Mouse (Mus musculus) frontal cortex, postnatal 14 days (tissue): ENCODE measurements around the gene Pdgfc.
"Not testable (repeated sequence)": the region's sequence is repeated elsewhere in the genome, so short reads cannot be mapped to it uniquely, and the experiment has no call there.

Source experiments
- DNase-seq, 2 experiments: peaks; one replicate each; pipeline ENCODE4 v3.0.0; 2022; ENCODE audit warnings: low spot score in 2 of 2

Gene Pdgfc

GRCm38 (mm10) chr3:81046652-81047607 is 10.7 kb downstream of the Pdgfc start:
- DNase-seq: no peak

GRCm38 (mm10) chr3:81051522-81051921 is 15.3 kb downstream of the Pdgfc start:
- no peak for DNase-seq

DNA sequence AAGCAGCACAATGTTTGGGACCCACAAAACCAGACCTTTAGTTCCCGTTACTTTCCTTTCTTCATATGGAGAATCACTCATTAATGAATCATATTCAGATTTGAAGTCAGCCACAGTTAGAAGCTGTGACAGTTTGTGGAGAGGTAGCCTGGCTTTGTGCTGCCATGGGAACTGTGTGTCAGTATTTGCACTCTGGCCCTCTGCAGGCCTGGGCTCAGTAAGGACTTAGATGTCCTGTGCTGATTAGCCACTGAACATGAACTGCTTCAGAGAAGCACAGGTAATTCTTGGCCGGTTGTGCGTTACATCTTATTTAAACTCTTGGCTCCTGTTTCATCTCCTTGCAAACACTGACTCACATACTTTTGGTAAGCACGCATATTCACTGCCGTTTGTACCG is 16.2 kb downstream of the Pdgfc start:
- no peak for DNase-seq

DNA sequence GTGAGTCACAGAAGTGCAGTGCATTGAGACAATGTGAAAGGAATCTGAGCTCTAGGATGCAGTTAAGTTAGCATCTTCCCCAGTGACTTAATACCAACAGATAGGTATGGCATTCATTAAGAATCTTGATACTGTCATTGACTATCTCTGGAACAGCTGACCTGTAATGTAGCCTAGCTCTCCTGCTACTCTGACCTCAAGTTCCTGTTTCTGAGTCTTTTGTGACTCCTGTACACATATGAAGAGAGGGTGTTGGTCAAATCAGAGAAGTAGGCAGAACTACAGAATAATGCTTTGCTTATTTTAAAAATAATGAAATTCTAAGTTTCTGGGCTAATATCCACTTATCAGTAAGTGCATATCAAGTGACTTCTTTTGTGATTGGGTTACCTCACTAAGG is 17.9 kb downstream of the Pdgfc start:
- no peak for DNase-seq

DNA sequence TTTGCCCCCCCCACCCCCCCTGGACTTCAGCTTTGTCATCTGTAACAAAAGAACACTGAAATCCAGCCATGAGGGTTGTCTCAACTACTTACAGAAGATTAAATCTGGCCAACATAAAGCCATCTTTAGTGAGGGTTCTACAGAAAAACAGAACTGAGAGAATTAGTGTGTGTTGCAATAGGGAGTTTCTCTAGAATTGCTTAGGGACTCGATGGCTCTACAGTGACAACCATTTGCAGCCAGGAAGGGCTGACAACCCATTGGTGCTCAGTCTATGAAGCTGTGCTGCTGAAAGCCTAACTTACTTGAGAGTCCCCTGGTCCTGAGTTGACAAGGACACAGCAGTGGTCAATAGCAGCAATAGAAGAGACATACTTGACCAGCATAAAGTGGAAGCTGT is 21.5 kb downstream of the Pdgfc start:
- no peak for DNase-seq

DNA sequence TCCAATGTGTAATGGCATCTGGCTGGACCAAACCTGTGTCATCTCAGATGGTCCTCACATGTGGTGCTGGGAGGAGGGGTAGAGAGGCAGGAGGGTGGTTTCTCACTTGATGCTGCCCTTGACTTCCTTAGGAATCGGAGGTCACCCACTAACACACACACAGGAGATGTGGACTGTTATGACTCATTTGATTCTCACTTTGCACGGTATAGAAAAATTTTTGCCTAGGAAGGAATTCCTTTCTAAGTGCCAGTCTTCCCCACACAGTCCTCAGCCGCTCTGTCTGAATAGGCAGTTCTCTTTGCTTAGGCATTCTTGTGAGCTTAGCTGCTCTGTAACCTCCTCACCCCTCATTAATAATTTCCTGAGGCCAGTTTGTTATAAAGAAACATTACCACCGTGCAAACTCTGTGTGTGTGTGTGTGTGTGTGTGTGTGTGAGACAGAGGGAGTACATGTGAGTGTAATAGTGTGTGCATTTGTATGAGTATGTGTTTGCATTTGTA is 22.4 kb downstream of the Pdgfc start:
- no peak for DNase-seq

DNA sequence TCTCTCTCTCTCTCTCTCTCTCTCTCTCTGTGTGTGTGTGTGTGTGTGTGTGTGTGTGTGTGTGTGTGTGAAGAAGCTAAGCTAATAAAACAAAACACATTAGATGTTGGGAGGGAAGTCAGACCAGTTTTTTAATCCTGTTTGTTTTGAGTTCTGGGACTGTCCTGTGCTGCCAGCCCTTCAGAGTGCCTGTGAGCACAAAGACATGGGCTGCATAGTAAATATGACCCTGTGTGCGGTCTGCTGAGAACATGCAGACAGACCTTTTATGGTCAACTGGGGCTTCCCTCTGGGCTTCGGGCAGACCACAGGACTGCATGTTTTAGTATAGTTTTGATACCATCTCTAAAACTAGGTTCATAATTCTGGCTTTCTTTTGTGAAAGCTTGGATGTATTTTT is 32.3 kb downstream of the Pdgfc start:
- DNase-seq: no peak

- no peak for DNase-seq
These were observed 64.9 kb downstream of the Pdgfc start for GRCm38 (mm10) chr3:81101136-81101535.

GRCm38 (mm10) chr3:81102158-81102876 is 66.1 kb downstream of the Pdgfc start:
- DNase-seq: no peak

GRCm38 (mm10) chr3:81102877-81103420 is 66.7 kb downstream of the Pdgfc start:
- no peak for DNase-seq

DNA sequence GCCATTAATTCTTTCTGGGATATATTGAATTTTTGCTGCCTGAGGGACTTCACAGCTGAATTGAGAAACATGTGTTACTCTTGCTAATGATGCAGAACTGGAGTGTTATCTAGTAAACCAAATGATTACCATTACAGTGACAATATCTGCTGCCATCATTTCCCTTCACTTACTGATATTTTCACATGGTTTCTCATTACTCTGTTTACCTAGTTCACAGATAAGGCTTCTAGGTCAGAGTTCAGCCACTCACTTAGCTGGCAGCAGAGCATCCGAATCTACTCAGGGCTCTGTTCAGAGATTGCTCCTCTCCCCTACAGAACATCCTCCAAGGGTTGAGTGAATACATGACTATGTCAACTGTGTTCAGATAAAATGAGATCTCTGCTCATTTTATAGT is 71.3 kb downstream of the Pdgfc start:
- no peak for DNase-seq

DNA sequence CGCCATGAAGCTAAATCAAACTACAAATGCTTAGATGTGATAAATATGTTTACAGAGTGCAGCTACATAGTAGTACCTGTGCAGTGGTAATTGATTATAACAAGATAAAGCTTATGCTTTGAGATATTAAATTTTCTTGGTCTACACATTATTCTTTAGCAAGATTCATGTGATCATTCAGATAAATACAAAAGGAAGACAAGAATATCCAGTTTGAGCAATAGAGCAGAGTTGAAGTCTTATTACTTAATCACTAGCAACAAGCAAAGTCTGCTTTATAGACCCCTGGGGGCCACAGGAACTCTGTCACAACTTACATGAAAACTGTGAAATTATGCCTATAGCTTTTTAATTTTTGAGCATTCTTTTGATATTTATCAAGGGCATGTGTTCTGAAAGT is 74.8 kb downstream of the Pdgfc start:
- DNase-seq: no peak

DNA sequence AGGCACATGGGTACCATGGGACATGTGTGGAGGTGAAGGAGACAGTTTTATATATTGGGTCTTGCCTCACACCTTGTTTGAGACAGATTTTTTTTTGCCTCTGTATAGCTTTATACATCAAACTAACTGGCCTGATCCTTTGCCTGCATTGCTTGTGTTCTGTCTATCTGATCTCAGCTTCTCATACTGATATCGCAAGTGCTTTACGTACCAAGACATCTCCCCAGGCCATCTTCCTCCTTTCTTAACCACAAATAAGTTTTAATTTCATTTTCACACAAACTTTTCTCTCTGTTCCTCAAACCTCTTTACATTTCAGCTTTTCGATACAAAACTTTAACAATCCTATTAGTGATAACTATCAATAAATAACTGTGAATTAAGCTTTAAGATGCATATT is 76.7 kb downstream of the Pdgfc start:
- DNase-seq: no peak

- no peak for DNase-seq
These were observed 84.4 kb downstream of the Pdgfc start for GRCm38 (mm10) chr3:81120664-81121063.

GRCm38 (mm10) chr3:81121731-81122130 is 85.5 kb downstream of the Pdgfc start:
- DNase-seq: no peak

DNA sequence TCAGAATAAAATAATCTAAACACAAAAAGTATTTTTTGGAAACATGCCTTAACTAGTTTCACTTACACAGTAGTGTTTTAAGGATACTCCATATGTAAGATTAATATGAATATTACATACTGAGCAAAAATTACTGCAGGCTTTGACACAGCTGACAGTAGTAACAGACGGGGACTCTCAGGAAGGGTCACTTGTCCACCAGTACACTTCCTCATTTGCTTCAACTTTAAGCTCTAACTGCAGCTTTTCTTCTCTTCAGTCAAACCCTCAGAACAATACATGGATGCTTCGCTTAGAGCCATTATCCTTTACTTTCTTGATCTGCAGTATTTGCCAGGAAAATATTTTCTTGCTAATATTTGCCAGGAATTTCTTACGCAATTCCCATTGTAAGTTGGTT is 87.2 kb downstream of the Pdgfc start:
- DNase-seq: no peak

GRCm38 (mm10) chr3:81127013-81127412 is 90.8 kb downstream of the Pdgfc start:
- DNase-seq: no peak

GRCm38 (mm10) chr3:81136985-81137384 is 100.8 kb downstream of the Pdgfc start:
- no peak for DNase-seq

DNA sequence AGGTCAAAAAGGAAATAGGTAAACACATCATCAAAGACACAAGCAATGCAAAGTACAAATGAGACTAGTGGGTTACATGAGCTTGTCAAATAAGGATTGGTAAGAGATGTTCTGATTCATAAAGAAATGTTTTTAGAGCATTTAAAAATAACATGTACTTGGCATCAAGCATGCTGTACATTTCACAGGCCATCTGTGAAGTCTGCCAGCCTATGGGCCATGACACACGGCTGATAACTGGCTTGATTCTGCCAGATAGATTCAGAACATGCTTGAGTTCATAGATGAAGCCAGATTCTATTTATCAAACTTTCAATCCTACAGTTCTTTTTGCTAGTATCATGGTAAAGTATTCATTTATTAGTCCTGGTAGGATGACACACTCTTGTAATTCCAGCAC is 101.8 kb downstream of the Pdgfc start:
- DNase-seq: not testable (repeated sequence)

GRCm38 (mm10) chr3:81143730-81144129 is 107.5 kb downstream of the Pdgfc start:
- DNase-seq: no peak

DNA sequence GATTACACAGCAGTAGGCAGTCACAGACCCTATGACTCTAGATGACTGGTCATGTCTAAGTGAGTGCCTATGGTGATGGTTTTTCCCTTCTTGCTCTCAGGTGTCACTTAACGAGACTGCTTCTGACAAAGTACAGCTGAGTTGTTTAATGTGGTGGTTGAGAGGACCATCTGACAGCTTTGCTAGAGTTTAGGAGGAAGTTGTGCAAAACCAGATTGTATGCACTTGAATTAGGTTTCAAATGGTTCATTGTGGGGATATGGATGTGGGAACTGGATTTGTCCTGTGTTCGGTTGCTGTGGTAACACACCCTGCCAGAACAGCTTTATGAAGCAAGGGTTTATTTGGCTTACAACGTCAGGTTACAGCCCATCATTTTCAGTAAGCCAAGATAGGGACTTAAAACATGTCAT is 112.9 kb downstream of the Pdgfc start:
- DNase-seq: no peak

DNA sequence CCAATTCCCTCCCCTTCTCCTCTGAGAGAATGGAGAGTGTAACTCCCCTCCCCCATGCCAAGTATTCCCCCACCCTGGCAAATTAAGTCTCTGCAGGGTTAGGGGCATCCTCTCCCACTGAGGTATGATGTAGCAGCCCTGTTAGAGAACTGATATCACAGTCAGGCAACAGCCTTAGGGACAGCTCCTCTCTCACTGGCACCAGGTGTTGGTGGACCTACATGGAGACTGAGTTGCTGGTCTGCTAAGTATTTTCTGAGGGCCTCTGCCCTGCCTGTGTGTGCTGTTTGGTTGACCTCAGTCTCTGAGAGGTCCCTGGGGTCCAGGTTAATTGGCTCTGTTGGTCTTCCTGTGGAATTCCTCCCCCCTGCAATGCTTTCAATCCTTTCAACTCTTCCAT is 114.0 kb downstream of the Pdgfc start:
- no peak for DNase-seq

- DNase-seq: no peak
These were observed 118.2 kb downstream of the Pdgfc start for GRCm38 (mm10) chr3:81154420-81154819.
